Mouse (Mus musculus) midbrain, embryonic 14.5 days (tissue): ENCODE data around the gene Adh1. TPM values are rescaled to one million over a fixed set of nuclear protein-coding genes. Genes with fewer than 3 reads are reported as not detected.

Experiments used
- ATAC-seq: fragments of 200-750 bp; cut with Nextera tagmentation; 2 replicates; pipeline ENCODE4 v1.8.0; 2017; ENCODE audit warnings: moderate number of reproducible peaks, moderate library complexity; ENCODE audit not compliant: low FRiP score, low TSS enrichment
- DNase-seq: peaks from one replicate; pipeline ENCODE4 v3.0.0-alpha.2; 2015
- H3K27ac ChIP-seq: fragments of 300-500 bp; sonication (generic); replicated peaks from 2 replicates; pipeline ENCODE4 v1.5.1; 2014; ENCODE audit warnings: mild to moderate bottlenecking, low read depth, low read length, moderate library complexity
- H3K27me3 ChIP-seq: fragments of 300-500 bp; sonication (generic); 2 replicates; pipeline ENCODE4 v1.6.1; 2014; ENCODE audit warnings: low read length, control low read depth, mixed read lengths; ENCODE audit not compliant: control insufficient read depth, insufficient read depth
- H3K36me3 ChIP-seq: fragments of 300-500 bp; sonication (generic); 2 replicates; pipeline ENCODE4 v1.6.1; 2014; ENCODE audit warnings: low read length, control low read depth; ENCODE audit not compliant: control insufficient read depth, insufficient read depth
- H3K4me1 ChIP-seq: fragments of 300-500 bp; sonication (generic); 2 replicates; pipeline ENCODE4 v1.6.1; 2014; ENCODE audit warnings: mild to moderate bottlenecking, antibody characterized with exemption, low read length, control low read depth; ENCODE audit not compliant: control insufficient read depth, insufficient read depth
- H3K4me2 ChIP-seq: fragments of 300-500 bp; sonication (generic); 2 replicates; pipeline ENCODE4 v1.6.1; 2014; ENCODE audit warnings: mild to moderate bottlenecking, low read length, moderate library complexity
- H3K4me3 ChIP-seq: fragments of 300-500 bp; sonication (generic); replicated peaks from 2 replicates; pipeline ENCODE4 v1.5.1; 2014; ENCODE audit warnings: low read depth, low read length
- H3K9ac ChIP-seq: fragments of 300-500 bp; sonication (generic); replicated peaks from 2 replicates; pipeline ENCODE4 v1.6.1; 2014; ENCODE audit warnings: mild to moderate bottlenecking, low read length, moderate library complexity
- H3K9me3 ChIP-seq: fragments of 300-500 bp; sonication (generic); 2 replicates; pipeline ENCODE4 v1.6.1; 2016; ENCODE audit warnings: low read length, control low read depth, mixed read lengths; ENCODE audit not compliant: control insufficient read depth
- WGBS: fragments of 180-500 bp; shearing (Covaris S2); extraction: QIAGEN DNeasy Blood & Tissue Kit; methylation state at CpG from one replicate; pipeline ENCODE4 v1.1.7; 2014; 5-methylcytosine and 5-hydroxymethylcytosine counted together
- polyA plus RNA-seq: library from polyadenylated mRNA; unstranded; fragments of >200 nt; fragmentation: Nextera tagmentation; extraction: Ambion mirVana; gene quantifications from 2 replicates; pipeline ENCODE4 v1.2.1, GENCODE M21; 2014

The Adh1 gene
- polyA plus RNA-seq, 1 experiment from 2014 or later = 0.51 TPM

DNA sequence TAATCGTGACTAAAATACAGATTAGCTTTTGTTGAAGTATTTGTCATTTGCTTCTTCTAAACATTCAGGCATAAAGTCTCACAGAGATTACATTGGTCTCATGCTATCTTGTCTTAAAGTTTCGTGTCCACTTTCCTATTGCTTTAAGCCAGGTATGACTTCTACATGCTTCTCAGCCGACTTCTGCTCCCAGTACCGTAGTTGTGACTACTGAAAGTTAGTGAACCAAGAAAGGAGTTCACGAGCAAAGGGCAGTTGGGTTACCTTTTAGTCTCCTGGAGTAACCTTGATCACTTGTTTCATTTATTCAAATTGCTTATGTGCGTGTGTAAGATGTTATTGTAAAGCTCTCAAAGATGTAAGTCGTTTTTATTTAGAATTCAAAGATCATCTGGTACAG, 25.2 kb downstream of the Adh1 start:
- no peak for ATAC-seq
- no peaks in the 10 kb centered on the region for H3K9me3 ChIP-seq
- WGBS = 85% methylated on average over 7 of the region's 7 CpGs

GRCm38 (mm10) chr3:138287686-138288085, 26.9 kb downstream of the Adh1 start:
- no peak for DNase-seq
- ATAC-seq = no peak
- H3K4me1 ChIP-seq = no peaks in the 10 kb centered on the region
- no peaks in the 10 kb centered on the region for H3K27me3 ChIP-seq
- no peaks in the 10 kb centered on the region for H3K9me3 ChIP-seq
- no peak overlapping the region for H3K9ac ChIP-seq
- WGBS = 90% methylated on average over 4 of the region's 4 CpGs
- no peaks in the 10 kb centered on the region for H3K36me3 ChIP-seq
- H3K27ac ChIP-seq = no peak overlapping the region
- no peak overlapping the region for H3K4me2 ChIP-seq
- H3K4me3 ChIP-seq = no peak overlapping the region

More for the DNA sequence above, 25.2 kb downstream of the Adh1 start:
- Histone ChIP-seq H3K27me3 (no peaks in the 10 kb centered on the region), H3K4me1 (no peaks in the 10 kb centered on the region), H3K4me2 (no peak overlapping the region), H3K27ac (no peak overlapping the region), H3K9ac (no peak overlapping the region), H3K4me3 (no peak overlapping the region), H3K36me3 (no peaks in the 10 kb centered on the region)
- no peak for DNase-seq

- H3K9ac ChIP-seq = no peak overlapping the region
These were observed 29.9 kb downstream of the Adh1 start for GRCm38 (mm10) chr3:138290672-138291071.

GRCm38 (mm10) chr3:138291529-138292117, 30.8 kb downstream of the Adh1 start:
- Histone ChIP-seq H3K9ac (no peak overlapping the region), H3K4me1 (no peaks in the 10 kb centered on the region), H3K4me2 (no peak overlapping the region), H3K27me3 (no peaks in the 10 kb centered on the region), H3K27ac (no peak overlapping the region), H3K9me3 (no peaks in the 10 kb centered on the region), H3K36me3 (no peaks in the 10 kb centered on the region), H3K4me3 (no peak overlapping the region)
- DNase-seq (no peak), ATAC-seq (no peak)
- 95% methylated on average over 4 of the region's 4 CpGs for WGBS

More at GRCm38 (mm10) chr3:138290672-138291071, 29.9 kb downstream of the Adh1 start:
- H3K4me2 ChIP-seq = no peak overlapping the region
- 48% methylated on average over 2 of the region's 2 CpGs for WGBS
- H3K27me3 ChIP-seq = no peaks in the 10 kb centered on the region
- H3K4me1 ChIP-seq = no peaks in the 10 kb centered on the region
- H3K4me3 ChIP-seq = no peak overlapping the region
- no peaks in the 10 kb centered on the region for H3K9me3 ChIP-seq
- DNase-seq = no peak
- H3K27ac ChIP-seq = no peak overlapping the region
- H3K36me3 ChIP-seq = no peaks in the 10 kb centered on the region
- no peak for ATAC-seq

DNA sequence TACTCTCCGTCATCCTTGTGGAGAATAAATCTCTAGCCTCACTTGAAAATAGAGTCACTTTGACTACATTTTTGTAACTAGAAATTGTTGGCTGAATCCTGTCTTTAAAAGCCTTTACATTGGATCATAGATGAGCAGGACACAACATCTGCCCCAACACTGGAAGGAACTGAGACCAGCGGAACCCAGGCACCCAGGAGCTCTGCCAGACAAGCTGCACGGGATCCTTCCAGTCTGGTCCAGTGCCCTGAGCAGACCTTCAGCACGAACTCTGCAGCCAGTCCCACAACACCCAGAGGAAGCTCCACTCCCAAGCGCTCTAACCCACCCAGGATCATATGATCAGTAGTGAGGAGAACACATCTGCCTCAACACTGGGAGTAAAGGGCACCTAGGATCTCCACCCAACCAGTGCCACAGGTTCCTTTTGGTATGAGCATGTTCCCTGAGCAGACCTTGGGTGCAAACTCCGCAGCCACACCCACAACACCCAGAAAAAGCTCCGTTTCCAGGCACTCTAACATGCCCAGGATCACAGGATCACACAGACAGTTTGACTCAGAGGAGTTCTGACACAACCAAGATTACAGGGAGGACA, 32.6 kb downstream of the Adh1 start:
- Histone ChIP-seq H3K9ac (no peak overlapping the region), H3K9me3 (peaks cover 10% of the 10 kb centered on the region), H3K4me1 (no peaks in the 10 kb centered on the region), H3K27me3 (no peaks in the 10 kb centered on the region), H3K4me2 (no peak overlapping the region), H3K4me3 (no peak overlapping the region), H3K27ac (no peak overlapping the region), H3K36me3 (no peaks in the 10 kb centered on the region)
- DNase-seq = no peak
- WGBS = 87% methylated on average over 7 of the region's 7 CpGs
- ATAC-seq = no peak

DNA sequence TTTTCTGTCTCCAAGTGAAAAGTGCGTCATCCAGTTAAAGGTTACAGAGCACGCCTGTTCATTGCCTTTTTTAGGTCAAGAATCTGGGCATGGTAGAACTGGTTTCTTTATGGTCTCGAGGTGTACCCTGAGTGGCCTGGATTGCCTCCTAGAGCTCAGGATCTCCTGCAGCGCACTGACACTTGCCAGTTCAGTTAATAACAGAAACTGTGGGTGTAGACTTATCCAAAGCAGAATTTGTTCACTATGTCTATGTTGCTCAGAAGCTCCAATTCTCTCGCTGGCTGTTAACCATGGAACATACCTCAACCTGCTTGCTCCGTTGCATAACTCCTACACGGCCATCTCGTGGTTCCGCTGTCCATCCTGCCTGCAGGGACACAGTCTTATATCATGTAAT, 39.3 kb downstream of the Adh1 start:
- DNase-seq (no peak), ATAC-seq (no peak)
- no peaks in the 10 kb centered on the region for H3K36me3 ChIP-seq
- H3K4me3 ChIP-seq = no peak overlapping the region
- no peak overlapping the region for H3K27ac ChIP-seq
- peaks cover 11% of the 10 kb centered on the region for H3K9me3 ChIP-seq
- WGBS = 94% methylated on average over 9 of the region's 9 CpGs
- no peak overlapping the region for H3K9ac ChIP-seq
- H3K27me3 ChIP-seq = no peaks in the 10 kb centered on the region
- no peaks in the 10 kb centered on the region for H3K4me1 ChIP-seq
- H3K4me2 ChIP-seq = no peak overlapping the region

DNA sequence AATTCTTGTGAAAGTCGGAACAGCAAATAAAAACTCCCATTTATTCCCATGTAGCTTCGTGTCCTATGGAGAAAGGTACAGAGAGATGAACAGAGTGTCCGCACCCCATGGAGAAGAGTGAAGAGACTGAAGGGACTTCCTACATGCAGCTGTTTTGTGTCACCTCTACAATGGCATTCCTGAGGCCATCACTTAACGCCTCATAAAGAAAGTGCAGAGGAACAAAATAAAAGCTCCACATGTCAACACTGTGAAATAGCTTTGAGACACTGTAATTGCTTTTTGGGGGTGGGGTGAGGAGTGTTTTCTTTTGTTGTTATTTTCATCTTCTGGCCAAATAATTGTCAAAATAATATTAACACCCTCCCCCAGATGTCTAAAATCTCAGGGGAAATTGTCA, 41.9 kb downstream of the Adh1 start:
- DNase-seq (no peak), ATAC-seq (no peak)
- H3K4me1 ChIP-seq = no peaks in the 10 kb centered on the region
- H3K36me3 ChIP-seq = no peaks in the 10 kb centered on the region
- H3K4me2 ChIP-seq = no peak overlapping the region
- no peak overlapping the region for H3K4me3 ChIP-seq
- no peak overlapping the region for H3K27ac ChIP-seq
- H3K27me3 ChIP-seq = no peaks in the 10 kb centered on the region
- no peak overlapping the region for H3K9ac ChIP-seq
- H3K9me3 ChIP-seq = peaks cover 9% of the 10 kb centered on the region
- 61% methylated on average over 4 of the region's 4 CpGs for WGBS

- ATAC-seq = no peak
- DNase-seq = peak; percentile 8
These were observed 43.1 kb downstream of the Adh1 start for GRCm38 (mm10) chr3:138303771-138304488.

GRCm38 (mm10) chr3:138304489-138304871, 43.7 kb downstream of the Adh1 start:
- Histone ChIP-seq H3K27me3 (no peaks in the 10 kb centered on the region), H3K4me1 (no peaks in the 10 kb centered on the region), H3K27ac (no peak overlapping the region), H3K36me3 (no peaks in the 10 kb centered on the region), H3K9me3 (no peaks in the 10 kb centered on the region), H3K9ac (no peak overlapping the region), H3K4me2 (no peak overlapping the region), H3K4me3 (no peak overlapping the region)
- 46% methylated on average over 4 of the region's 4 CpGs for WGBS
- DNase-seq (no peak), ATAC-seq (no peak)

More at GRCm38 (mm10) chr3:138303771-138304488, 43.1 kb downstream of the Adh1 start:
- Histone ChIP-seq H3K4me1 (no peaks in the 10 kb centered on the region), H3K4me3 (no peak overlapping the region), H3K9ac (no peak overlapping the region), H3K4me2 (no peak overlapping the region), H3K36me3 (no peaks in the 10 kb centered on the region), H3K9me3 (no peaks in the 10 kb centered on the region), H3K27ac (no peak overlapping the region), H3K27me3 (no peaks in the 10 kb centered on the region)
- WGBS = 91% methylated on average over 6 of the region's 6 CpGs
